Mouse (Mus musculus) right cerebral cortex, adult 18-20 months (tissue): ENCODE data around the gene 4930578C19Rik.
"Not testable (repeated sequence)": the region's sequence is repeated elsewhere in the genome, so short reads cannot be mapped to it uniquely, and the experiment has no call there.

Experiments
- DNase-seq: peaks from one replicate; pipeline ENCODE4 v3.0.0; 2022; ENCODE audit warnings: mixed read lengths

4930578C19Rik gene

DNA sequence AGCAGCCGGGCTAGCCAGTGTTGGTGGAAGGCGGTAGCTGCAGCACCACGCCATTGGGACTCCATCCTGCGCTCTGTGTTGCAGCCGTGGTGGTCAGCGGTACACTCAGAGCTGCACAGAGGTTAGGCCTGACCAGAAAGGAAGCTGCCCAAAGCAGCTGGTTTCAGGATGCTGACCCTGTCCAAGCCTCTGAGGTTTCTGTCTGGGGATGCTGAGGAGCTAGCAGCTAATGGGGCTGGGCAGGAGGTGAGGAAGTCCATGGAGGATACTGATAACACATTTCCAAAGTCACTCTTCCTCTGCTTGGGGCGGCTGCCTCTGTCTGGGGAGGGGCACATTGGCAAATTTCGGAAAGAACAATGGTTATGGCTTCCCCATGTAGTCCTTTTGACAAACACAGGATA is at the start of gene 4930578C19Rik:
TSS of gene 4930578C19Rik (minus strand) at position 200 of the 404 bp plus-strand sequence.
- no peak for DNase-seq

DNA sequence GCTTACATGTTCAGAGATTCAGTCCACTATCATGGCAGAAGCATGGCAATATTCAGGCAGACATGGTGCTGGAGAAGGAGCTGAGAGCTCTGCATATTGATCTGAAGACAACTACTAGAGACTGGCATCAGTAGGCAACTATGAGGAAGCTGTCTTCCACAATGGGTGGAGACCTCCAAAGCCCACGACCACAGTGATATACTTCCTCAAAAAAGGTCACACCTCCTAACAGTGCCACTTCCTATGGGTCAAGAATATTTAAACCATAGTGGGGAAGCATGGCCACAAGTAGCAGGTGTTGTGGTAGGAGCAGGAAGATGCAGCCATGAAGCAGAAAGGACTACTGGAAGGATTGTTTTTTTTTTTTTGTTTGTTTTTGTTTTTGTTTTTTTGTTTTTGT is 6.5 kb upstream of the 4930578C19Rik start:
- no peak for DNase-seq

DNA sequence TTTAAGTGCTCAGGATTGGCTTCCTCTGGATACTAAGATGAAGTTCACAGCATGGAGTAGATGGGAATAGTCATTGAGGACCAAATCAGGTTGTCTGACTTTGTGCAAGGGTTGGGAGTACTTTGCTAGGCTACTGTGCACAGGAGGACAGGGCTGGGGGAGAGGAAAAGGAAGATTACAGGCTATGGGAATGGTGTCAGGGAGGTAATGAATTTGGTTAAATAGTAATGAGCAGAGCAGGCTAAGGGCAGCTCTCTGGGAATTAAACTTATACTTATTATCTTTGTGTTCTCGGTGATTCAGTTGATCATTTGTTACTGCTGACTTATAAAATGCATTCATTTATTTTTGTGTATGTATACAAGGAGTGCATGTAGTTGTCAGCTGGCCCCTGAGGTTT is 1.7 kb upstream of the 4930578C19Rik start:
- no peak for DNase-seq

DNA sequence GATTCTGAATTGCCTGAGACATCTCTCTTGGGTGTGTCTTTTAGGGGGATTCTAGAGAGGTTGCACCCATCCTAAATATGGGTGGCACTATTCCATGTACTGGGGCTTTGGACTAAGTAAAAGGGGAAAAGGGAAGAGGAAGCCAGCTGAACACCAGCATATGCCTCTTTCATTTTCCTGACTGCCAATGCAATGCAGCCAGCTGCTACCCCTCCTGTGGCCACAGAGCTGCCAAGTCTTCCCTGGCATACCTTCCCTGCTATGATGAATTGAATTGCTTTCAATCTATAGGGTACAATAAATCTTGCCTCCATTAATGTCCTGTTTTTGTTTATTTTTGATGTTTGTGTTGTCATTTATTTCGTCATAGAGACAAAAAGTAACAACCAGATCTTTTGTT is 9.6 kb downstream of the 4930578C19Rik start:
- DNase-seq: no peak

DNA sequence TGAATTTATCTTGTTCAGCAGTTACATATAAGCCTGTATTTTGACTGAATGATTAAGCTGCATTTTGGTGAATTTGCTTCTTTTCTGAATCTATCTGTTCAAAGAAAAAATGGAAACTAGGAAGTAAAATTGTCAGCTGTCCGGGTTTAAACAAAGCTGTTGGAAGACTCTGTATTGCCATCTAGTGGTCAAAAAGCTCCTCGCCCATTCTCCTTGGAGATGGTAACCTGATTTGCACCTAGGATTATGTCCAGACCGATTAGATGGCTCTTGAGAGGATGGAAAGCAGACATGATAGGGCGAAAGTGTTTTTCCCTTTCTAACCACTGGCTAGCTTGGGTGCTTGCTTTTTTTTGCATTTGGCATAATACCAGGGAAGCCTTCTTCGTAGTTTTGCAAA is 19.1 kb downstream of the 4930578C19Rik start:
- DNase-seq: peak; percentile 60

DNA sequence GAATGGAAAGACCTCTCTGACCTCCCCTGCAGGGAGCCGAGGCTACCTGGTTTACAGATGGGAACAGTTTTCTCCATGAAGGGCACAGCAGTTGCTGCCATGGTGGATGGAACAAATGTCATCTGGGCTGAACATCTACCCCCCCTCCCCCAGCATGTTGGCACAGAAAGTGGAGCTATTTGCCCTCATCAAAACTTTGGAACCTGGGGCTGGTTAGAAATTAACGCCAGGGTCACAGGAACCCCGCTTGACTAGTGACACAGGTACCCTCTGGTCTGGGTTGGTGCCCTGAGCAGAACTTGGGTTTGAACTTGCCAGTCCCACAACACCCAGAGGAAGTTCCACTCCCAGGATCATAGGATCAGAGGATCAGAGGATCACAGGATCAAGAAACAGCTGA is 35.7 kb downstream of the 4930578C19Rik start:
- DNase-seq: no peak

DNA sequence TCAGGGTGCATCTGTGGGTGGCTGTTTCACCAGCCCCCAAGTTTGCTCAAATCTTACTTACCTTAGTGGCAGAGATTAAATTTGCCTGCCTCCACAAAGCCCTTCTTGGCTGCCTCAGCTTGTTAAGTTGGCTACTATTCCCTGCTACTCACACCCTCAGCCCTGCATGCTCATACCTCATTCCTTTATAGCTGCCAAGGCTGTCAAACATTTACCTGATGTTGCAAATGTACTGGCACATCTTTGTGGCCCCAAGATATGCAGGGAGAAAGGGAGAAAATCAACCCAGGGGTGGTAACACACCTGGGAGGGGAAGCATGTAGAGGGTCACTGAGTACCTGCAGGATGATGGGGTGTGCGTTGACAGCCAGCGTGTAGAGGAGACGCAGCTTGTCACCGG is 38.0 kb downstream of the 4930578C19Rik start:
- DNase-seq: no peak

DNA sequence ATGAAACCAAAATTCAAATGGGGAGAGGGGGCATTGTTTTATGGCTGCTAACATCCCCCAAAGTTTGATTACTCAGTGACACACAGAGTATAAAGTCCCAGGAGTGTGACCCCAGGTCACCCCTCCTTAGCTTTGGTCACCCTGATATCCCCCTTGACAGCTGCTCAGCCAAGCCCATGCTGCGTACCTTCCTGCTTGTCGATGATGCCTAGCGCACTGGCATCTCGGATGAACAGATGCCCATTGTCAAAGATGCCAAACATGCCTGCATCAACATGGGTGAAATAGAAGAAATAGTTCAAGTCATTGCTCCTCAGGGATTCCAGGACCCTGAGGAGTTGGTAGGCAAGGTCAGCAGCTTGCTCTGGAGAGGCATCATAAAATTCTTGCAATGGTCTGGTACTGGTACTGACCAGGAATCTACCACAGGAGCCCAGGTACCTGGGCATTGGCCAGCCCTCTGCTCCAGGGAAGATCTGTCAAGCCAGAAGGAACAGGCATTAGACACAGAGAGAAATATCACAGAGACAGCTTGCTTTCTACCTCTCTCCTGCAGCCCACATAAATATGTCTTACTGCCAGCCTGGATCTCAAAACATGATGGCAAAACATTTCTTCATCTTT is 40.9 kb downstream of the 4930578C19Rik start:
- DNase-seq: peak; percentile 6

DNA sequence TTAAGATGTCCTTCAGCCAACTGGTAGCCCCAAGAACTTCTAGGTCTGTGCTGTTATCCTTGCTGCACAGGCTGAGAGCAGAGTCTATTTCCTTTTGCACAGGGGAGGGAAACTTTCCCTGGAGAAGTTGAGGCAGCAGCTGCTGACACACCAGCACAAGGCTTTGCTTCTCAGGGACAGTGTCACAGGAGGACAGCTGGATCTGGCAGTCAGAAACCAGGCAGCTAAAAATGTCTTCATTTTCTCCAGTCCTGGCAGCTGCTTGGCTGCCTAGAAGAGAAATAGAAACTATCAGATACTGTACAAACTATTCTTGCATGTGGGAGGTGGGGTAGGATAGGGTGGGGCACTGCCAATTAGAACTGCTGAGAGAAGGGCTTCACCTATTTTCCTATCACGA is 42.2 kb downstream of the 4930578C19Rik start:
- peak; percentile 29 for DNase-seq

DNA sequence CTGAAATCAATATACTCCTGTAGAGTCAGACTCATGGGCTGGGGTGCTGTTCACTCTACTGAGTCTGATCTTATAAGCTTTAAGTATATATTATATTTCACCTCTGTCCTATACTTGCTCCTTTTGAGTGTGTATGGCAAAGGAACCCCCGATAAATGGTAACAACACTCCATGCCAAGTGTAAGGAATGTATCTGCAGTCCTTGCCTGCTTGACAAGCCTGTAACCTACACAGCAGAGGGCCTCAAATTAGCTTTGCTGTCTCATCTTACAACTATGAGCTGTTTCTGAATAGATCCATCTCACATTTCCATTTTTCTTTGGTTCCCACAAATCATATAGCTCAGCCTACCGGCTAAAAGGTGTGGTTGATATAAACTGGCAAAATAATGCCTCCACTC is 46.6 kb downstream of the 4930578C19Rik start:
- no peak for DNase-seq

DNA sequence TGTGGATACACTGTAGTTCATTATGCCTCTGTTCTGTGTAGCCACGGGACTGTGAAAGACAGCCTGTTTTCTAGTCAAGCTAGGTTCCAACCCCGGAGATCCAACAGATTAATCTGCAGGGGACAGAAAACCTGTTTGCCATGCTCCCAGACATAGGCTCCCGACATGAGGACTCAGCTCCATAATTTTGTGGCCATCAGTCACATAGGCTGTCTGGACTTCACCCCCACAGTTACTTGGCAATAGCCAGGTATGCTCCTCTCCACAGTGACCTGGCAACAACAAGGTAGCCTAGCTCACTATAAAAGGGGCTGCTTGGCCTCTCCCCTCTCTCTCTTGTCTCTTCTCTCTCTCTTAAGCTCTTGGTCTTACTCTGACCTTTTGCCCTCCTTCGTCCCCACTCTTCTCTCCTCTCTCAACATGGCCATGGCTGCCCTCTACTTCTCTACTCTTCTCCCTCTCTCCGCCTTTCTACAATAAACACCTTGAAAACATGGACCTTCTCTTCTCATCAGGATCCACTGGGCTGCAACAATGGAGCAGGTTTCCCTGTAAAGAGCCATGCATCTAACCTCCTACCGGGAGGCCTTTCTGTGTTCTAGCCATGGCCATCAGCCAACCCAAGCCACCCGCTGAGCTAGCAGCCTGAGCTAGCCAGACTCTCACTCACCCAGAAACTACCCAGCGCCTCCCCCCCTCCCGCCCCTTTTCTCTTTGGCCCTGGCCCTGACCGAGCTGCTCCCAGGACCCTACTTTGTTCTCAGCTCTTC is 49.9 kb downstream of the 4930578C19Rik start:
- DNase-seq: no peak

DNA sequence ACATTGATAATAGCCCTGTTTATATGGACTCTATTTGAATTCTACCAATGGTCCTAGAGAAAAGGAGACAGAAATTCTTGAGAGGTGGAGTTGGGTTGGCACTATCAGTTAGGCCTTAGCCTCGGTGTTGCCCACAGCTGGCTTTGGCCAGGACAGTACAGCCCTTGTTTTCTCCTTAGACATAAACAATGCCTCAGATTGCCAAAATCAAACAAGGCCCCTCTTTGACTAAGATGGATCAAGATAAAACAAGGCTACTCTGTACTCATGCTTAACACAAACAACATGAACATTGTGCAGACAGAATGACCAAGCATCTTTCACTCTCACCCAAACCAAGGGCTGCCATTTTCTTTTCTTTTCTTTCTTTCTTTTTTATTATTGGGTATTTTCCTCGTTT is 51.6 kb downstream of the 4930578C19Rik start:
- DNase-seq: peak; percentile 3

DNA sequence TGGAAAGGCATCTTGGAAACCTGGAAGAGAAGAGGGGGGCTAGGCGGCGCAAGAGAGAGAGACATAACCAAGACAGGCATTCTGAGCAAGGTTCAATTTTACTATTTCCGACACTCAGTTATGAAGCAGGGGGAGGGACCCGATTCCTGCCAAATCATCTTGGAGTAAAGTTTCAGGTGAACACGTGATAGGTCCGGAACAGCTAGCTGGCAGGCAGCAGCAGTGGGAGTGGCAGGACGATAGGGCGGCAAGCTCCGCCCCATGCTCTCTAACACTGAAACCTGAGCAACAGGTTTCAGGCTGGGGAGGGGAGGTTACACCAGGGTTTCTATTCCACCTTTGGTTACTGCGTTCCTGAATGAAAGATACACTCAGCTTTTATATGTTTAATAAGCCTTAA is 58.9 kb downstream of the 4930578C19Rik start:
- DNase-seq: no peak

DNA sequence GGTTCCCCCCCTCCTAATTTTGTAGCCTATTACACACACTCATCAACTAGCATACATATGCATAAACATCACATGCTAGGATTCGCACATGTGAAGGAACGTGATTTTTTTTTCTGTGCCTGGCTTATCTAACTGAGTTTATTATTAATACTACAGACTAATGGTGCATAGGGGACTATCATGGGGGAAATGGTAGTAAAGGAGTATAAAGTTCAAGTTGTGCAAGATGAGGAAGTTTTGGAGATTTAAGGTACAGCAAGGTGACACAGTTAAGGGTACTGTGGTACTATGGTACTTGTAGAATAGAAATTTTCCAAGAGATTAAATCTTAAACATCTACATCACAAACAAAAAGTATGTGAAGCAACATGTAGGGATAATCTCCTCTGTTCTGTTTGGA is 64.5 kb downstream of the 4930578C19Rik start:
- no peak for DNase-seq

DNA sequence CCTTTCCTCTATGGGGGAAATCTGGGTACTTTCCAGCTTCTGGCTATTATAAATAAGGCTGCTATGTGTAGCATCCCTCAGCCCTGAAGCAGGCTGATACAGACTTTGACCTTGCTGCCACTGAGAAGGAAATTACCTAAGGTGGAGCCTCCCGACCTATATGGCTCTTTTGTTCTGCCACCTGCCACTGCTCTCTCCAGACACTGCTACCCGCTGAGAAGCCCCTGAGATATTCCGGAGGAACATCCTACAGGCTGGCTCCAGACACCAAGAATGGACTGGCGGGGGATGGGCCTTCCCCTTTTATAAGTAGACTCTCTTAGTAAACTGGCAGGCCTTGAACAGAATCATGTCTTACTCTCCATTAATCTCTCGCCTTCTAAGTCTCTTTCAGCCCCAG is 77.0 kb downstream of the 4930578C19Rik start:
- DNase-seq: not testable (repeated sequence)
